Mouse (Mus musculus) midbrain, embryonic 15.5 days (tissue): ENCODE measurements around the gene Vsx2. TPM values are rescaled to one million over a fixed set of nuclear protein-coding genes. Genes with fewer than 3 reads are reported as not detected.
A peak's percentile ranks its signal among the peaks of the same experiment; 100 is the strongest.

Experiments used
- ATAC-seq: fragments of 200-750 bp; cut with Nextera tagmentation; replicated peaks from 2 replicates; pipeline ENCODE4 v1.8.0; 2017; ENCODE audit warnings: moderate TSS enrichment
- H3K27ac ChIP-seq: fragments of 300-500 bp; sonication (generic); 2 replicates; pipeline ENCODE4 v1.5.1; 2015; ENCODE audit warnings: mild to moderate bottlenecking, inconsistent platforms
- H3K27me3 ChIP-seq: fragments of 300-500 bp; sonication (generic); replicated peaks from 2 replicates; pipeline ENCODE4 v1.6.1; 2015; ENCODE audit warnings: inconsistent platforms
- H3K36me3 ChIP-seq: fragments of 300-500 bp; sonication (generic); replicated peaks from 2 replicates; pipeline ENCODE4 v1.6.1; 2015; ENCODE audit warnings: inconsistent platforms
- H3K4me1 ChIP-seq: fragments of 300-500 bp; sonication (generic); 2 replicates; pipeline ENCODE4 v1.6.1; 2015; ENCODE audit warnings: inconsistent platforms
- H3K4me2 ChIP-seq: fragments of 300-500 bp; sonication (generic); 2 replicates; pipeline ENCODE4 v1.6.1; 2015; ENCODE audit warnings: inconsistent platforms, mild to moderate bottlenecking, moderate library complexity
- H3K4me3 ChIP-seq: fragments of 300-500 bp; sonication (generic); 2 replicates; pipeline ENCODE4 v1.5.1; 2015; ENCODE audit warnings: mild to moderate bottlenecking, inconsistent platforms
- H3K9ac ChIP-seq: fragments of 300-500 bp; sonication (generic); 2 replicates; pipeline ENCODE4 v1.6.1; 2015; ENCODE audit warnings: mild to moderate bottlenecking, inconsistent platforms
- H3K9me3 ChIP-seq: fragments of 300-500 bp; sonication (generic); 2 replicates; pipeline ENCODE4 v1.6.1; 2016; ENCODE audit warnings: inconsistent platforms
- WGBS: fragments of 180-500 bp; shearing (Covaris S2); methylation state at CpG from one replicate; pipeline ENCODE4 v1.1.7; 2015; ENCODE audit warnings: mixed read lengths; 5-methylcytosine and 5-hydroxymethylcytosine counted together
- polyA plus RNA-seq: library from polyadenylated mRNA; unstranded; fragments of >200 nt; fragmentation: Nextera tagmentation; extraction: Ambion mirVana; gene quantifications from 2 replicates; pipeline ENCODE4 v1.2.1, GENCODE M21; 2015

Vsx2 gene
- polyA plus RNA-seq, 1 experiment from 2014 or later: 1.7 TPM

- Histone ChIP-seq H3K4me3 (no peak overlapping the region), H3K36me3 (no peaks in the 10 kb centered on the region), H3K27ac (no peak overlapping the region), H3K9me3 (no peaks in the 10 kb centered on the region), H3K9ac (no peak overlapping the region), H3K27me3 (no peaks in the 10 kb centered on the region; the same call in 1 of the 2 replicates), H3K4me2 (no peak overlapping the region), H3K4me1 (no peaks in the 10 kb centered on the region)
- 57% methylated on average over 2 of the region's 2 CpGs for WGBS
- no peak for ATAC-seq
Observed at GRCm38 (mm10) chr12:84546577-84547085, 22.9 kb upstream of the Vsx2 start.

DNA sequence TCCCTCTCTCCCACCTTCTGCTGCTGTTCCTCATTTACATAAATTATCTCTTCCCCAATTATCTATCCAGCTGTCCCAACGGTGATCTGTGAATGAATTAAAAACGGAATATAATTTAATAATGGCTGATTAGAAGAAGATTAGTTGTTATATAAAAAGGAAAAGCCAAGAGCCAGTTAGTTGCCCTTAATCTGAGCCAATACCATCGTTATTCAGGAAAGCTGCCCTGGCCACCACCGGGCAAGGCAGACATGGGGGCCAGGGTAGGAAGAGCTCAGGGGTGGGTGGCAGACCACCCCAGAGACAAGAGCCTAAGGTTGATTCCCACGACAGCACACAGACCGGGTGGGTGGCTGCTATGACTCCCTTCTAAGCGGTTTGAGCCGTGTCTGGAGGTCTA, 21.3 kb upstream of the Vsx2 start:
- Histone ChIP-seq H3K4me3 (no peak overlapping the region), H3K27me3 (no peaks in the 10 kb centered on the region), H3K4me1 (no peaks in the 10 kb centered on the region), H3K9ac (no peak overlapping the region), H3K9me3 (no peaks in the 10 kb centered on the region), H3K4me2 (no peak overlapping the region), H3K27ac (no peak overlapping the region), H3K36me3 (no peaks in the 10 kb centered on the region)
- 32% methylated on average over 8 of the region's 8 CpGs for WGBS
- no peak for ATAC-seq

- Histone ChIP-seq H3K4me2 (no peak overlapping the region), H3K9me3 (no peaks in the 10 kb centered on the region), H3K9ac (no peak overlapping the region), H3K4me1 (no peaks in the 10 kb centered on the region), H3K27ac (no peak overlapping the region), H3K4me3 (no peak overlapping the region), H3K36me3 (no peaks in the 10 kb centered on the region), H3K27me3 (no peaks in the 10 kb centered on the region)
- ATAC-seq: no peak
- 63% methylated on average over 8 of the region's 8 CpGs for WGBS
Observed at GRCm38 (mm10) chr12:84555218-84555617, 14.3 kb upstream of the Vsx2 start.

DNA sequence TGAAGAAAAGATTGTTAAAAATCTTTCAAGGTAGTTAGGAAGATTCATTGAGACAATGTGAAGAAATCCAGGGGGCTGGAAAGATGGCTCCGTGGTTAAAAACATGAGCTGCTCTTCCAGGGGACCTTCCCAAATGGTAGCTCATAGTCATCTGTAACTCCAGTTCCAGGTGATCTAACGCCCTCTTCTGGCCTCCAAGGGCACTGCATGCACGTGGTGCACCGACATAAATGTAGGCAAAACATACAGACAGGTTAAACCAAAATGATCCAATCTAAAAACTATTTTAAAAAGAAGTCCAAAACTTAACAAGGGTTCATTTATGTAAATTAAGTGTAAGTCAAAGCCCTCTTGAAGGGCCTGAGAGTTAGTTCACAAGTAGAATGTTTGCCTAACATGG, 7.0 kb upstream of the Vsx2 start:
- Histone ChIP-seq H3K27me3 (peaks cover 15% of the 10 kb centered on the region), H3K27ac (no peak overlapping the region), H3K9me3 (no peaks in the 10 kb centered on the region), H3K4me1 (no peaks in the 10 kb centered on the region), H3K4me2 (no peak overlapping the region), H3K36me3 (no peaks in the 10 kb centered on the region), H3K4me3 (no peak overlapping the region), H3K9ac (no peak overlapping the region)
- WGBS: 48% methylated on average over 4 of the region's 4 CpGs
- ATAC-seq: no peak

GRCm38 (mm10) chr12:84567576-84567975, 2.0 kb upstream of the Vsx2 start:
- 85% methylated on average over 6 of the region's 6 CpGs for WGBS
- H3K4me1 ChIP-seq: peaks cover 24% of the 10 kb centered on the region; the same call in 1 of the 2 replicates
- no peak overlapping the region for H3K27ac ChIP-seq
- H3K36me3 ChIP-seq: no peaks in the 10 kb centered on the region
- no peaks in the 10 kb centered on the region for H3K9me3 ChIP-seq
- no peak overlapping the region for H3K4me2 ChIP-seq
- ATAC-seq: no peak
- H3K4me3 ChIP-seq: no peak overlapping the region
- H3K9ac ChIP-seq: no peak overlapping the region
- peaks cover 55% of the 10 kb centered on the region for H3K27me3 ChIP-seq

- no peaks in the 10 kb centered on the region for H3K36me3 ChIP-seq
- peak overlapping the region; percentile 21; the same call in 1 of the 2 replicates for H3K4me2 ChIP-seq
- H3K9me3 ChIP-seq: no peaks in the 10 kb centered on the region
- no peak overlapping the region for H3K9ac ChIP-seq
- peaks cover 79% of the 10 kb centered on the region for H3K27me3 ChIP-seq
- 1% methylated on average over 40 of the region's 40 CpGs for WGBS
- no peak; the same call in 1 of the 2 replicates for ATAC-seq
- H3K4me3 ChIP-seq: no peak overlapping the region
- peaks cover 24% of the 10 kb centered on the region; the same call in 1 of the 2 replicates for H3K4me1 ChIP-seq
- H3K27ac ChIP-seq: no peak overlapping the region
Observed at GRCm38 (mm10) chr12:84569976-84570693, 573 bp downstream of the Vsx2 start.

DNA sequence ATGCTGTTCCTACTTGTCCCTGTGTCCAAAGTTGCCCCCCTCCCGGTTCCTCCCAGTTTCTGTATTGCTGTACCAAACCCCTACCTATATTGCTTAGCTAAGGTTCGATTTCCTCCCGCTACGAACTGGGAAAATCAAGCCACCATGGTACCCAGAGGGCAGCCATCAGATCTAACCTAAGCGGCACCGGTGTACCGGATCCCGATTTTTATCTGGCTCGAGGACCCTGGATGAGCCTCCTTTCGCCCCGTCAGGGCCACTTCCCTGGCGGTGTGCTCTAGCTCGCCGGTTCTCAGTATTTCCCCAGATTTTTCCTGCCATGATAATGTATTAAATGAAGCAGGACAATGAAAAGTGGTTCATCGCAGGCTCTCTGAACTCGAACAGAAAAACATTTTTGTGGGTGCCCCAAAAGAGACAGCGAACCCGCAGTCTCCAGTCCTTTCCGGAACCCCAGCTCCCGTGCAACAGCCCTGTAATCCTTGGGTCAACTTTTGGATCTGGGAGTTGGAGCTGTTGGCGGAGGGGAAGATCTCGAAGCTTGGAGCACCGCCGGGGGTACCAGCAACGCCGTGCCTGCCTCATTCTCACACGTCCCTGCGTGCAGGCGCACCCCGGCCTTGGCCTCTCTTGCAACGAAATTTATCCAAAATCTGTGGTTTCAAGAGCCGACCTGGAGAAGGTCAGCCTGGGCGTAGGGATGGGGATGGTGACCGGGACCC, 1.3 kb downstream of the Vsx2 start:
- no peak for ATAC-seq

GRCm38 (mm10) chr12:84571466-84572340, 2.1 kb downstream of the Vsx2 start:
- WGBS: 2% methylated on average over 41 of the region's 43 CpGs
- H3K9ac ChIP-seq: no peak overlapping the region
- no peak for ATAC-seq
- H3K27me3 ChIP-seq: peaks cover 79% of the 10 kb centered on the region
- H3K4me3 ChIP-seq: 0 out of 2 replicates have a peak overlapping the region, but pooled peaks have one; percentile 10
- no peak overlapping the region for H3K27ac ChIP-seq
- no peaks in the 10 kb centered on the region for H3K9me3 ChIP-seq
- H3K4me1 ChIP-seq: peaks cover 24% of the 10 kb centered on the region; the same call in 1 of the 2 replicates
- no peak overlapping the region; the same call in 1 of the 2 replicates for H3K4me2 ChIP-seq
- no peaks in the 10 kb centered on the region for H3K36me3 ChIP-seq

More for the DNA sequence above, 1.3 kb downstream of the Vsx2 start:
- H3K9me3 ChIP-seq: no peaks in the 10 kb centered on the region
- no peak overlapping the region for H3K9ac ChIP-seq
- no peak overlapping the region; the same call in 1 of the 2 replicates for H3K4me2 ChIP-seq
- WGBS: 2% methylated on average over 34 of the region's 34 CpGs
- no peaks in the 10 kb centered on the region for H3K36me3 ChIP-seq
- no peak overlapping the region for H3K27ac ChIP-seq
- peaks cover 79% of the 10 kb centered on the region for H3K27me3 ChIP-seq
- H3K4me1 ChIP-seq: peaks cover 24% of the 10 kb centered on the region; the same call in 1 of the 2 replicates
- 0 out of 2 replicates have a peak overlapping the region, but pooled peaks have one; percentile 10 for H3K4me3 ChIP-seq

GRCm38 (mm10) chr12:84572341-84572720, 2.8 kb downstream of the Vsx2 start:
- no peak for ATAC-seq
- H3K4me2 ChIP-seq: no peak overlapping the region
- WGBS: under 1% methylated on average over 7 of the region's 7 CpGs
- H3K4me1 ChIP-seq: peaks cover 24% of the 10 kb centered on the region; the same call in 1 of the 2 replicates
- H3K9me3 ChIP-seq: no peaks in the 10 kb centered on the region
- no peak overlapping the region for H3K4me3 ChIP-seq
- H3K27me3 ChIP-seq: peaks cover 79% of the 10 kb centered on the region
- no peak overlapping the region for H3K9ac ChIP-seq
- no peaks in the 10 kb centered on the region for H3K36me3 ChIP-seq
- H3K27ac ChIP-seq: no peak overlapping the region

DNA sequence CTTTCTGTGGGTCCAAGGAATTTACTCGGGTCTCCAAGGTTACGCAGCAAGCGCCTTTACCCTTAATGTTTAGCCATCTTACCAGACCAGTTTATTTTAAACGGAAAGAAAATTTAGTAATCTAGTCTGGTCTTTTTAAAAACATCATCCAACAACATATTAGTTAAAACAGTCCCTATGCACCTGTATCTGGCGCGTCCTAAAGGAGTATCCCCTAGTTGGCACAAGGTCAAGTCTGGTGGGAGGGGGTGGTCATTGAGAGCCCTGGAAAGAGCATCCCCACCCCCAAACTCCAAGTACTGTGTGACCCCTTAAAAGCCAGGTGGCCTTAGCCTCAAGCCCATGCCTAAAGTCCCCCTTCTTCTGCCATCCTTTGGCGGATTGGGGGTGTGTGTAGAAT, 3.5 kb downstream of the Vsx2 start:
- Histone ChIP-seq H3K4me3 (no peak overlapping the region), H3K4me2 (no peak overlapping the region), H3K36me3 (no peaks in the 10 kb centered on the region), H3K27ac (no peak overlapping the region), H3K9ac (no peak overlapping the region), H3K9me3 (no peaks in the 10 kb centered on the region), H3K27me3 (peaks cover 77% of the 10 kb centered on the region), H3K4me1 (peaks cover 24% of the 10 kb centered on the region; the same call in 1 of the 2 replicates)
- WGBS: 16% methylated on average over 7 of the region's 7 CpGs
- ATAC-seq: no peak

DNA sequence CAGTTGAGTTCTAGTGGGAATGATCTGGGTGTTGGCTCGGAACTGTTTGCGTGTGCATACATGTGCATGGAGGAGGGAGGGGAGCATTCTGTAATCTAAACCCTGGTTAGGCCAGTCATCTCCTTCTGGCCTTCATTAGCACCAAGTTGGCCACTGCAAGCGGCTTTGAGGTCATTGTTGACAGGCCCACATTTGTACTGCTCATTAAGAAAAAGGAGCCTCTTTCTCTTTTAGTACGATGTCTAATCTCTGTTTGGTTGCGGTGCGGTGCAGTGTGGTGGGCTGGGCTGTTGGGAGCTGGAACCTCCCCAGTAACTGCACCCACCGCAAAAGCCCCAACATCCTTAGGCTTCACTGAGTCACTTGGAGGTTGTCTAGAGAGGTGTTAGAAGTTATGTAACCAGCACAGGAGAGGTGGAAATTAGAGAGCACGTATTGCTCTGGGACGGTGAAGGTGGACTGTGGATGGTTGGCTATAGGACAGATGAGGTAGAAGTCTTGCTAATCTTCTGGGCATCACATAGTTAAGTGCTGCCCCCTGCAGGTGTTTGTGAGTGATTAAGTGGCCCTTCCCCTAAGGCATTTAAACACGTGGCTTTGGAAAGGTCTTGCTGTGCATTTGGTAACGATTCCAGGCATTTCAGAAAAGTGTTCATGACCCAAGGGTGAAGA, 8.3 kb downstream of the Vsx2 start:
- no peak overlapping the region for H3K4me2 ChIP-seq
- ATAC-seq: no peak
- H3K27ac ChIP-seq: no peak overlapping the region
- H3K27me3 ChIP-seq: peaks cover 40% of the 10 kb centered on the region
- no peak overlapping the region for H3K9ac ChIP-seq
- H3K9me3 ChIP-seq: no peaks in the 10 kb centered on the region
- H3K4me1 ChIP-seq: no peaks in the 10 kb centered on the region
- WGBS: 72% methylated on average over 11 of the region's 11 CpGs
- no peak overlapping the region for H3K4me3 ChIP-seq
- H3K36me3 ChIP-seq: no peaks in the 10 kb centered on the region
